Mouse (Mus musculus): Measurements from ENCODE around the gene Snx5.

GRCm38 (mm10) chr2:144311372-144311771, 40.7 kb upstream of the Snx5 start:
- no peak for TF ChIP-seq POLR2A (IDR thresholded peaks at IDR 0.05; ENCODE audit: control insufficient read depth in 1 of 2, insufficient read depth in 1 of 2, low read depth in 1 of 2, low read length in 2 of 2, poor library complexity in 1 of 2)
- TF ChIP-seq RCOR1 (IDR thresholded peaks at IDR 0.05; ENCODE audit: low read depth, low read length), result no peak
- TF ChIP-seq MAZ (IDR thresholded peaks at IDR 0.05; ENCODE audit: low read depth, low read length), result no peak
- TF ChIP-seq ZNF384 (IDR thresholded peaks at IDR 0.05; ENCODE audit: low read depth, low read length), result no peak
- TF ChIP-seq EP300 (IDR thresholded peaks at IDR 0.05; ENCODE audit: low read depth in 1 of 2, low read length in 2 of 2), result no peak
- TF ChIP-seq ZC3H11A (IDR thresholded peaks at IDR 0.05; ENCODE audit: low read depth, low read length), result no peak
- TF ChIP-seq UBTF (IDR thresholded peaks at IDR 0.05; ENCODE audit: borderline replicate concordance, insufficient read depth, low read depth, low read length), result no peak
- TF ChIP-seq POLR2AphosphoS5 (IDR thresholded peaks at IDR 0.05; ENCODE audit: borderline replicate concordance, low read depth, low read length), result no peak
- TF ChIP-seq MAX (IDR thresholded peaks at IDR 0.05; ENCODE audit: low read length), result no peak
- no peak for TF ChIP-seq JUND (IDR thresholded peaks at IDR 0.05; ENCODE audit: low read depth, low read length)
